Mouse (Mus musculus): Measurements from ENCODE around the gene H2afy. TPM values are rescaled to one million over a fixed set of nuclear protein-coding genes. Genes with fewer than 3 reads are reported as not detected.

The H2afy gene
- polyA plus RNA-seq, 1 experiment from 2014 or later: 578 TPM

GRCm38 (mm10) chr13:56057761-56058160, 78.4 kb downstream of the H2afy start:
- WGBS: 88% methylated on average over 8 of the region's 8 CpGs
- no peak overlapping the region for H3K9ac ChIP-seq (ENCODE audit: low read depth, low read length)
- no peak overlapping the region for H3K4me2 ChIP-seq (replicated peaks; ENCODE audit: low read depth, low read length)
- H3K36me3 ChIP-seq (ENCODE audit: control insufficient read depth, insufficient read depth, low read length): no peaks in the 10 kb centered on the region
- no peak overlapping the region for H3K4me3 ChIP-seq (ENCODE audit: low read depth, low read length)
- peaks cover 5% of the 10 kb centered on the region; the same call in 1 of the 2 replicates for H3K4me1 ChIP-seq (replicated peaks; ENCODE audit: control insufficient read depth, insufficient read depth, low read length)
- DNase-seq (ENCODE audit: low spot score): no peak
- H3K27me3 ChIP-seq (ENCODE audit: control insufficient read depth, insufficient read depth, low read length): no peaks in the 10 kb centered on the region
- no peak for ATAC-seq (ENCODE audit: low FRiP score)
- no peaks in the 10 kb centered on the region for H3K9me3 ChIP-seq (ENCODE audit: control insufficient read depth, low read length)
- no peak overlapping the region for H3K27ac ChIP-seq (ENCODE audit: low read depth, low read length)

GRCm38 (mm10) chr13:56055720-56056119, 80.4 kb downstream of the H2afy start:
- Histone ChIP-seq H3K4me1 (replicated peaks; ENCODE audit: control insufficient read depth, insufficient read depth, low read length) (peaks cover 8% of the 10 kb centered on the region; the same call in 1 of the 2 replicates), H3K36me3 (ENCODE audit: control insufficient read depth, insufficient read depth, low read length) (no peaks in the 10 kb centered on the region), H3K4me2 (replicated peaks; ENCODE audit: low read depth, low read length) (no peak overlapping the region), H3K9me3 (ENCODE audit: control insufficient read depth, low read length) (no peaks in the 10 kb centered on the region), H3K4me3 (ENCODE audit: low read depth, low read length) (no peak overlapping the region), H3K27me3 (ENCODE audit: control insufficient read depth, insufficient read depth, low read length) (no peaks in the 10 kb centered on the region), H3K27ac (ENCODE audit: low read depth, low read length) (no peak overlapping the region), H3K9ac (ENCODE audit: low read depth, low read length) (no peak overlapping the region)
- DNase-seq (ENCODE audit: low spot score) (no peak), ATAC-seq (ENCODE audit: low FRiP score) (no peak)
- WGBS: 89% methylated on average over 5 of the region's 5 CpGs

GRCm38 (mm10) chr13:56054089-56054488, 82.1 kb downstream of the H2afy start:
- ATAC-seq (ENCODE audit: low FRiP score) (no peak), DNase-seq (ENCODE audit: low spot score) (no peak)
- Histone ChIP-seq H3K9ac (ENCODE audit: low read depth, low read length) (no peak overlapping the region), H3K27ac (ENCODE audit: low read depth, low read length) (no peak overlapping the region), H3K9me3 (ENCODE audit: control insufficient read depth, low read length) (no peaks in the 10 kb centered on the region), H3K27me3 (ENCODE audit: control insufficient read depth, insufficient read depth, low read length) (no peaks in the 10 kb centered on the region), H3K4me2 (replicated peaks; ENCODE audit: low read depth, low read length) (no peak overlapping the region), H3K4me1 (replicated peaks; ENCODE audit: control insufficient read depth, insufficient read depth, low read length) (peaks cover 8% of the 10 kb centered on the region; the same call in 1 of the 2 replicates), H3K36me3 (ENCODE audit: control insufficient read depth, insufficient read depth, low read length) (no peaks in the 10 kb centered on the region), H3K4me3 (ENCODE audit: low read depth, low read length) (no peak overlapping the region)
- WGBS: 69% methylated on average over 6 of the region's 6 CpGs

GRCm38 (mm10) chr13:56052781-56053180, 83.4 kb downstream of the H2afy start:
- WGBS: 6% methylated on average over 10 of the region's 10 CpGs
- ATAC-seq (ENCODE audit: low FRiP score): peak; percentile 47; the same call in 1 of the 2 replicates
- Histone ChIP-seq H3K27me3 (ENCODE audit: control insufficient read depth, insufficient read depth, low read length) (no peaks in the 10 kb centered on the region), H3K36me3 (ENCODE audit: control insufficient read depth, insufficient read depth, low read length) (no peaks in the 10 kb centered on the region), H3K4me3 (ENCODE audit: low read depth, low read length) (no peak overlapping the region), H3K27ac (ENCODE audit: low read depth, low read length) (no peak overlapping the region; the same call in 1 of the 2 replicates), H3K4me1 (replicated peaks; ENCODE audit: control insufficient read depth, insufficient read depth, low read length) (peaks cover 8% of the 10 kb centered on the region; the same call in 1 of the 2 replicates), H3K9ac (ENCODE audit: low read depth, low read length) (no peak overlapping the region), H3K9me3 (ENCODE audit: control insufficient read depth, low read length) (no peaks in the 10 kb centered on the region), H3K4me2 (replicated peaks; ENCODE audit: low read depth, low read length) (no peak overlapping the region)
- peak; percentile 49 for DNase-seq (ENCODE audit: low spot score)

GRCm38 (mm10) chr13:56050246-56050645, 85.9 kb downstream of the H2afy start:
- Histone ChIP-seq H3K36me3 (ENCODE audit: control insufficient read depth, insufficient read depth, low read length) (no peaks in the 10 kb centered on the region), H3K27me3 (ENCODE audit: control insufficient read depth, insufficient read depth, low read length) (no peaks in the 10 kb centered on the region), H3K4me3 (ENCODE audit: low read depth, low read length) (no peak overlapping the region), H3K9me3 (ENCODE audit: control insufficient read depth, low read length) (no peaks in the 10 kb centered on the region), H3K27ac (ENCODE audit: low read depth, low read length) (no peak overlapping the region), H3K4me1 (replicated peaks; ENCODE audit: control insufficient read depth, insufficient read depth, low read length) (peaks cover 8% of the 10 kb centered on the region; the same call in 1 of the 2 replicates), H3K4me2 (replicated peaks; ENCODE audit: low read depth, low read length) (no peak overlapping the region), H3K9ac (ENCODE audit: low read depth, low read length) (no peak overlapping the region)
- ATAC-seq (ENCODE audit: low FRiP score): no peak
- DNase-seq (ENCODE audit: low spot score): no peak
- 51% methylated on average over 6 of the region's 6 CpGs for WGBS

GRCm38 (mm10) chr13:56042221-56042620, 93.9 kb downstream of the H2afy start:
- no peak for ATAC-seq (ENCODE audit: low FRiP score)

GRCm38 (mm10) chr13:56040621-56041020, 95.5 kb downstream of the H2afy start:
- Histone ChIP-seq H3K27me3 (ENCODE audit: control insufficient read depth, insufficient read depth, low read length) (no peaks in the 10 kb centered on the region), H3K4me2 (replicated peaks; ENCODE audit: low read depth, low read length) (no peak overlapping the region)
- WGBS: 88% methylated on average over 3 of the region's 3 CpGs

More at GRCm38 (mm10) chr13:56042221-56042620, 93.9 kb downstream of the H2afy start:
- Histone ChIP-seq H3K4me2 (replicated peaks; ENCODE audit: low read depth, low read length) (no peak overlapping the region), H3K4me3 (ENCODE audit: low read depth, low read length) (no peak overlapping the region), H3K4me1 (replicated peaks; ENCODE audit: control insufficient read depth, insufficient read depth, low read length) (no peaks in the 10 kb centered on the region), H3K36me3 (ENCODE audit: control insufficient read depth, insufficient read depth, low read length) (no peaks in the 10 kb centered on the region), H3K9me3 (ENCODE audit: control insufficient read depth, low read length) (no peaks in the 10 kb centered on the region), H3K9ac (ENCODE audit: low read depth, low read length) (no peak overlapping the region), H3K27me3 (ENCODE audit: control insufficient read depth, insufficient read depth, low read length) (no peaks in the 10 kb centered on the region), H3K27ac (ENCODE audit: low read depth, low read length) (no peak overlapping the region)
- WGBS: 96% methylated on average over 3 of the region's 3 CpGs
- no peak for DNase-seq (ENCODE audit: low spot score)

GRCm38 (mm10) chr13:56039610-56040371, 96.4 kb downstream of the H2afy start:
- 87% methylated on average over 10 of the region's 10 CpGs for WGBS
- ATAC-seq (ENCODE audit: low FRiP score) (no peak), DNase-seq (ENCODE audit: low spot score) (no peak)
- Histone ChIP-seq H3K4me1 (replicated peaks; ENCODE audit: control insufficient read depth, insufficient read depth, low read length) (no peaks in the 10 kb centered on the region), H3K27me3 (ENCODE audit: control insufficient read depth, insufficient read depth, low read length) (no peaks in the 10 kb centered on the region), H3K9ac (ENCODE audit: low read depth, low read length) (no peak overlapping the region), H3K4me3 (ENCODE audit: low read depth, low read length) (no peak overlapping the region), H3K4me2 (replicated peaks; ENCODE audit: low read depth, low read length) (no peak overlapping the region), H3K9me3 (ENCODE audit: control insufficient read depth, low read length) (no peaks in the 10 kb centered on the region), H3K36me3 (ENCODE audit: control insufficient read depth, insufficient read depth, low read length) (no peaks in the 10 kb centered on the region), H3K27ac (ENCODE audit: low read depth, low read length) (no peak overlapping the region)

More at GRCm38 (mm10) chr13:56040621-56041020, 95.5 kb downstream of the H2afy start:
- H3K27ac ChIP-seq (ENCODE audit: low read depth, low read length): no peak overlapping the region
- H3K36me3 ChIP-seq (ENCODE audit: control insufficient read depth, insufficient read depth, low read length): no peaks in the 10 kb centered on the region
- ATAC-seq (ENCODE audit: low FRiP score) (no peak), DNase-seq (ENCODE audit: low spot score) (no peak)
- no peaks in the 10 kb centered on the region for H3K4me1 ChIP-seq (replicated peaks; ENCODE audit: control insufficient read depth, insufficient read depth, low read length)
- no peak overlapping the region for H3K4me3 ChIP-seq (ENCODE audit: low read depth, low read length)
- no peaks in the 10 kb centered on the region for H3K9me3 ChIP-seq (ENCODE audit: control insufficient read depth, low read length)
- no peak overlapping the region for H3K9ac ChIP-seq (ENCODE audit: low read depth, low read length)

GRCm38 (mm10) chr13:56029006-56029405, 107.2 kb downstream of the H2afy start:
- no peak overlapping the region for H3K9ac ChIP-seq (ENCODE audit: low read depth, low read length)
- H3K27me3 ChIP-seq (ENCODE audit: control insufficient read depth, insufficient read depth, low read length): no peaks in the 10 kb centered on the region
- no peak overlapping the region for H3K27ac ChIP-seq (ENCODE audit: low read depth, low read length)
- ATAC-seq (ENCODE audit: low FRiP score) (no peak), DNase-seq (ENCODE audit: low spot score) (no peak)
- H3K4me2 ChIP-seq (replicated peaks; ENCODE audit: low read depth, low read length): no peak overlapping the region
- H3K9me3 ChIP-seq (ENCODE audit: control insufficient read depth, low read length): no peaks in the 10 kb centered on the region
- H3K36me3 ChIP-seq (ENCODE audit: control insufficient read depth, insufficient read depth, low read length): no peaks in the 10 kb centered on the region
- 84% methylated on average over 4 of the region's 4 CpGs for WGBS
- H3K4me1 ChIP-seq (replicated peaks; ENCODE audit: control insufficient read depth, insufficient read depth, low read length): no peaks in the 10 kb centered on the region
- H3K4me3 ChIP-seq (ENCODE audit: low read depth, low read length): no peak overlapping the region
